Mouse (Mus musculus) R1 (cell line): ENCODE measurements around the gene Gm47985.
"Not testable (repeated sequence)": the region's sequence is repeated elsewhere in the genome, so short reads cannot be mapped to it uniquely, and the experiment has no call there.

ENCODE experiments used
- DNase-seq: peaks from one replicate; pipeline ENCODE4 v3.0.0-alpha.2; 2018; ENCODE audit warnings: low read depth, low spot score

The Gm47985 gene

DNA sequence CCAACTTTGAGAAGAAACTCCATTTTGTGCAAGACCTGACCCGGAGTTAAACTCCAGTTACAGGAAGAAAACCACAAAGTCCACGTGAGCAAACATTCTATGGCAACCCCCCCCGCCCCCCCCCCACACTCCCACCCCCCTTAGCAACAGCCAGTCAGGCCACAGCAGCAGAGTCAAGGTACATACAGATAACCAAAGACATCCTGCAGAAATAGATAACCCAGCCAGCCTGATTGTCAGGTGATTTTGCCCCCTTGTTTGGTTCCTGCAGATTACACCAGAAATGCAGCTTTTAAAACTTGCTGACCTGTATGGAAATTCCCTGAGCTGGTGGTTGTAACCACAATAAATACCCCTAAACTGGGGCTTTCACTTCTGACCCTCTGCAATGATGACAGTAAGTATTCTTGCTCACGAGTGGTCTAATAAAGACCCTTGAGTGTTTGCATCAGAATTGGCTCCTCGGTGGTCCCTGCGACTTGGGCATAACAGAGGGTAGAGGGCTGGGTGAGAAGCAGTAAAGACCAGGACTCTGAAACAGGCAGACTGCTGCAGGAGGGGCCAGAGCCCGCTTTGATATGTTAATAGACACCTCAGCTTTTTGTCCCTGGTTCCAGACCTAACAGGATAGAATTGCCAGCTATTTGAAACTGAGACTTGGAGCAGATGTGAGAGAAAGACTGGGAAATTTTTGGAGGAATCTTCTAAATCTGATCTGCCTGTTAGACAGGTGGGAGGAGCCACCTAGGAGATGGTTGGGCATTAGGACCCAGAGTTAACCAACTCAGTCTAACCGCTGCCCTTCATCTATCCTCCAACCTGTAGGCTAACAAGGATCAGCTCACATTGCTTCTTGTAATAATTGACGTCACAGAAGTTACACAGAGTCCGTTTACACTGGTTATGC, 5.1 kb upstream of the Gm47985 start:
- DNase-seq: peak; percentile 89

- no peak for DNase-seq
These were observed 4.4 kb upstream of the Gm47985 start for GRCm38 (mm10) chr1:151177937-151178271.

- DNase-seq: peak; percentile 79
These were observed 3.7 kb upstream of the Gm47985 start for GRCm38 (mm10) chr1:151178505-151179083.

DNA sequence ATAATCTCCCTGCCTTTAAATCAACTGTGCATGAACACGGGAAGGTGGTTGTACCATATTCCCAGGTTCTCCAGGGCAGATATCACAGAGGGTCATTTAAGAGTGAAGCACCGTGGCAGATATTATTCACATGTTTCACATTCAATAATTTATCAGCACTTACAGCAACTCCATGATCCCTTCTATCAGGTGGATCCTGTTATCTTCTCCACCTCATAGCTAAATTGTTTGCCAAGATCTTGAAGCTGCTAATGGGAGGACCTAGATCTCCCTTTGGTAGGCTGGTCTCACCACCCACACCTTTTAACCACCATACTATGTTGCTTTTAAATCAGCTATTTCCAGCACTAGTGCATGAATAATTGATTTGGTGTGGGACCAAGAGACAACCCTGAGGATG, 2.2 kb upstream of the Gm47985 start:
- no peak for DNase-seq

- DNase-seq: not testable (repeated sequence)
These were observed 3.8 kb downstream of the Gm47985 start for GRCm38 (mm10) chr1:151186186-151186585.

GRCm38 (mm10) chr1:151186879-151187424, 4.6 kb downstream of the Gm47985 start:
- DNase-seq: not testable (repeated sequence)

- DNase-seq: no peak
These were observed 6.1 kb downstream of the Gm47985 start for GRCm38 (mm10) chr1:151188469-151188868.

DNA sequence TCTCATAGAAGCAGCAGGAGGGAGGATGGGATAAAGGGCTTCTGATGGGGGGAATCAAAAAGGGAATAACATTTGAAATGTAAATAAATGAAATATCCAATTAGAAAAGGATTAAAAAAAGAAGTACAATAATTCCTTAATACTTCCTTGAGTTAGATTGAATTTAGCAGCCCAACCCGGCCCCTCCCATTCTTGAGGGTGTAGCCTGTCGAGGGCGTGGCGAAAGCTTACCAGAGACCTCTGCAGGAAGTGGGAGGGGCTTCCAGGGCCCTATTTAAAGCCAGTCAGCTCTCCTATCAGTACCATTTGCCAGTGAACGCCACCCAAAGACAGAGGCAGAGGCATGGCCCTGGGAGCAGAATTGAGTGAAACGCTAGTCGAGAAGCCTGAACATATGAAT, 9.7 kb downstream of the Gm47985 start, which contains the start of gene Gm8947:
Gene Gm8947 (plus strand): TSS at position 302 of the 400 bp plus-strand sequence.
- DNase-seq: not testable (repeated sequence)

GRCm38 (mm10) chr1:151192739-151193138, 10.4 kb downstream of the Gm47985 start:
- DNase-seq: not testable (repeated sequence)

DNA sequence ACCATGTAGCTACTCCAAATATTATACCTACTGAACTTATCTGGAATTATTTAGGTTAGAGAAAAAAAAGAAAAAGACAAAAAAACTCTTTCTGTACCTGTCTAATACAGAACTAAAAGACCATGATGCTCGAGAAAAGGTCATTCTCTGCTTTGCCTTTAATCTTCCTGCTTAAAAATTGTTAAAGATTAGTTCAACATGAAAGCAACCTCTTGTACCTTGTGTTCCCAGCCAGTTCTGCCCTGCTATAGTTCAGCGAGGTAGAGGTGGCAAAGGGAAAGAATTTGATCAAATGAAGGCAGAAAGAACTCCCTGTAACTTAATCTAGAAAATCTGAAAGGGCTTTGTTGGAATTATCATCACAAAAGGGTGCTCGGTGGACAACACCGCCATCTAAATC, 13.6 kb downstream of the Gm47985 start:
- not testable (repeated sequence) for DNase-seq

DNA sequence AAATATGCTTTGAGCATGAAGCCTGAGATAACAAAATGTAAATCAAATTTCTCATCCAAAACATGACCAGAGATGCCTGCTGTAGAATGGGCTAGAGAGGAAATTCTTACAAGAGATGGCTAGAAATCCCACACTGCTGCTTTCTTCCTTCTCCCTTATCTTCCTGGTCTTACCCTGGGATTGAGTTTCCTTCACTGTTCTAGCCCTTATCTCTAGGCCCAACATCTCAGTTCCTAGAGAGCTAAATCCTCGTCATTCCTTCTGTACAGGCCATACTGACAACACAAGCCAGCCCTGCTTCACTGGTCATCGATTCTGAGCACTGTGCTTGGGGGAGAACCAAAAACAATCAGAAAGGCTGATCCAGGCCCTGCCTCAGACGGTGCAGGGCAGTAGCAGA, 14.4 kb downstream of the Gm47985 start:
- not testable (repeated sequence) for DNase-seq

GRCm38 (mm10) chr1:151198120-151198519, 15.8 kb downstream of the Gm47985 start, which contains the start of gene Gm47995:
Gene Gm47995, plus strand, starts transcription at chr1:151198448.
- DNase-seq: peak; percentile 5

- DNase-seq: not testable (repeated sequence)
These were observed 18.3 kb downstream of the Gm47985 start for GRCm38 (mm10) chr1:151200620-151201019.

DNA sequence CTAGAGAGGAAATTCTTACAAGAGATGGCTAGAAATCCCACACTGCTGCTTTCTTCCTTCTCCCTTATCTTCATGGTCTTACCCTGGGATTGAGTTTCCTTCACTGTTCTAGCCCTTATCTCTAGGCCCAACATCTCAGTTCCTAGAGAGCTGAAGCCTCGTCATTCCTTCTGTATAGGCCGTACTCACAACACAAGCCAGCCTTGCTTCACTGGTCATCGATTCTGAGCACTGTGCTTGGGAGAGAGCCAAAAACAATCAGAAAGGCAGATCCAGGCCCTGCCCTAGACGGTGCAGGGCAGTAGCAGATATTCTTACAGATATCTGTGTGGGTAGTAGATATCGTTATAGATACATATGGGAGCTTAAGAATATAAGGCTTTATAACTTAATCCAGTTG, 20.4 kb downstream of the Gm47985 start:
- not testable (repeated sequence) for DNase-seq

GRCm38 (mm10) chr1:151203818-151204217, 21.5 kb downstream of the Gm47985 start, which contains the start of gene 3110040M04Rik:
Gene 3110040M04Rik, plus strand, starts transcription at chr1:151204121.
- not testable (repeated sequence) for DNase-seq

DNA sequence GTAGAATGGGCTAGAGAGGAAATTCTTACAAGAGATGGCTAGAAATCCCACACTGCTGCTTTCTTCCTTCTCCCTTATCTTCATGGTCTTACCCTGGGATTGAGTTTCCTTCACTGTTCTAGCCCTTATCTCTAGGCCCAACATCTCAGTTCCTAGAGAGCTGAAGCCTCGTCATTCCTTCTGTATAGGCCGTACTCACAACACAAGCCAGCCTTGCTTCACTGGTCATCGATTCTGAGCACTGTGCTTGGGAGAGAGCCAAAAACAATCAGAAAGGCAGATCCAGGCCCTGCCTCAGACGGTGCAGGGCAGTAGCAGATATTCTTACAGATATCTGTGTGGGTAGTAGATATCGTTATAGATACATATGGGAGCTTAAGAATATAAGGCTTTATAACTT, 26.2 kb downstream of the Gm47985 start:
- not testable (repeated sequence) for DNase-seq

DNA sequence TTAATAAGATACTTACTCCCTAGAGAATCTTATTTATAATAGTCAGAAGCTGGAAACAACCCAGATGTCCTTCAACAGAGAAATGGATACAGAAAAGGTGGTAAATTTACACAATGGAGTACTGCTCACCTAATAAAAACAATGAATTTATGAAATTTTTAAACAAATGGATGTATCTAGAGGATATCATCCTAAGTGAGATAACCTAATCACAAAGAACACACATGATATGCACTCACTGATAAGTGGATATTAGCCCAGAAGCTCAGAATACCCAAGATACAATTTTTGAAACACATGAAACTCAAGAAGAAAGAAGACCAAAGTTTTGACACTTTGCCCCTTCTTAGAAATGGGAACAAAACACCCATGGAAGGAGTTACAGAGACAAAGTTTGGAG, 26.6 kb downstream of the Gm47985 start:
- not testable (repeated sequence) for DNase-seq

DNA sequence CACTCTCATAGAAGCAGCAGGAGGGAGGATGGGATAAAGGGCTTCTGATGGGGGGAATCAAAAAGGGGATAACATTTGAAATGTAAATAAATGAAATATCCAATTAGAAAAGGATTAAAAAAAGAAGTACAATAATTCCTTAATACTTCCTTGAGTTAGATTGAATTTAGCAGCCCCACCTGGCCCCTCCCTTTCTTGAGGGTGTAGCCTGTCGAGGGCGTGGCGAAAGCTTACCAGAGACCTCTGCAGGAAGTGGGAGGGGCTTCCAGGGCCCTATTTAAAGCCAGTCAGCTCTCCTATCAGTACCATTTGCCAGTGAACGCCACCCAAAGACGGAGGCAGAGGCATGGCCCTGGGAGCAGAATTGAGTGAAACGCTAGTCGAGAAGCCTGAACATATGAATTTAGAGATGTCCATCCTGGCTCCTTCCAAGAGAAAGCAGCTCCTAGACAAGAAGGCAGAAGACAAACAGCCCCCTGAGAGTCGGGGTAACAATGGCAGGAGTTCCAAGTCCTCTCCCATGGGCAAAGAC, 27.6 kb downstream of the Gm47985 start, which contains the start of gene Gm47996:
Gene Gm47996 (plus strand): TSS at position 308 of the 532 bp plus-strand sequence.
- DNase-seq: not testable (repeated sequence)

DNA sequence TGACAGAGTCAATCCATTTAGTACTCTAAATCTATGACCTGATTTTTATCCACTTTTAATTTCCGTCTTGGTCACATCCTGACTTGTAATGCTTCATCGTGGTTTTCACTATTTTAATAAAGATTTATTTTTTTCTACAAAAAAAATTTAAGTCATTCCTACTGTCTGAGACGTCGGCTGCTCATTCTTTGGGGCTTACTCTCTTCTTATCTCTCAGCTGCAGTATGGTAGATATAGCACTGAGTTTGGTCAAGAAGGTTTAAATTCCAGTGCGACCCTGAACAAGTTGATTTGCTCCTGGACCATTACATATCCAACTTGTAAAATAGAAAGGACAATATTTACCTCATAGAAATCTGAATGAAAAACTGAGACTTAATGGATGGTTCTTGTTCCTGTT, 29.3 kb downstream of the Gm47985 start:
- peak; percentile 0 for DNase-seq

DNA sequence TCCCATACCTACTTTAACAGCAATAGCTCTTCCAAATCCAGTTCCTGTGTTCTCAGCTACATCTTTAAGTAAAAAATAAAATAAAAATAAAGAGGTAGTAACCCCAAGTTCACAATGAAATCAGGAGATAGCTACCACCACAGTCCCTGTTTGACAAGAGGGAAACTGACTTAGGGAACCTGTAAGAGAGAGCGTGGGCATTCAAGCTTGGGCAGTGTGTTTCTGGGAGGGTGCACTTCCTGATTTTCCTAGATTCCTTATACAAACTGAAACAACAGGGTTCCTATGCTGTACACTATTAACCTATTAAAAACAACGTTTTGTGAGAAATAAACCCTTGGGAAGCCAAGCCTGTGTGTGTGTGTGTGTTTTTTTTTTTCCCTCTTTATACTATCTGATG, 32.5 kb downstream of the Gm47985 start:
- no peak for DNase-seq

- DNase-seq: no peak
These were observed 33.6 kb downstream of the Gm47985 start for GRCm38 (mm10) chr1:151215985-151216384.

GRCm38 (mm10) chr1:151216417-151216816, 34.1 kb downstream of the Gm47985 start:
- DNase-seq: no peak
